Mouse (Mus musculus): ENCODE data around the gene Lhb.

DNA sequence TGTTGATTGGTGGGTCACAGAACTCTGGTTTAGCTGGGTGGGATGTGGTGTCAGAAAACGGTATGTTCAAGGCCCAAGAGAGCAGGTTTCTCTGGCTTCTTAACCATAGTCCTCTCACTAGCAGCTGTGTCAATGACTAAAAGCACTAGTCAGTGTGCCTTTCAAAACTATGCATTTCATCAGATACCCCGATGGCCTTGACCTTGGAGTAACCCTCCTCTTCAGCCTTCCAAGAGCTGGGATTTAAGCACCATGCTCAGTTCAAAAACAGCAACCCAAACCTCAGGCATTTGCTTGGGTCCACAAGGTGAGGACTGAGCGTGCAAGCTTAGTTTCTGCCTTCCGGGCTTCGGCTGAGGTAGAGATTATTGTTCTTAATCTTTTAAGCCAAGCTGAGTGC, 48.2 kb upstream of the Lhb start:
- TF ChIP-seq CTCF (IDR thresholded peaks at IDR 0.05; ENCODE audit: borderline replicate concordance, insufficient read depth, low read length) (no peak), POLR2A (IDR thresholded peaks at IDR 0.05; ENCODE audit: low read depth, low read length) (no peak; the same call in 1 of the 2 replicates)
